Comparison of ENCODE assay signal across 9 mouse cellular contexts in the genomic region with DNA sequence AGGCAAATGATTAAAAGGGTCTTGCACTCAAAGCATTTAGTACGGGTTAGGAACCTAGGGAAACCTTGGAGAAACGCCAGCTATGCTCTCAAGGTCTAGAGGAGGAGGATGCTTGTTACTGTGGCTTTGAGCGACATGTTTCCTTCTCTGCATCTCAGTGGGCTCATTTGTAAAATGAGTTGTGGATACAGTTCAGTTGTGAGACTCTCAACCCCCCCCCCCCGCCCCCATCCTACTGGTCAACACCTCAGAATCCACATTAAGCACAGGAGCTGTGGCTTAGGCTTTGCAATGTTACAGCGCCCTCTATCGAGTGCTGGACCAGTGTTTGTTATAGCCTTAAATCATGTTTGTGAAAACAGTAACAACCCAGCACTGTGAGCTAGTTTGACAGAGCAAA. TPM values are rescaled to one million over a fixed set of nuclear protein-coding genes. Genes with fewer than 3 reads are reported as not detected.
DNase-seq lines count a peak whose midpoint lies in the region; ATAC-seq and TF ChIP-seq lines count a peak whose summit lies in the region.
"Had no signal": no experiment of that assay in that cellular context is flagged by ENCODE, and none has a peak within 500 bp of the region (broad histone marks: within the 10 kb centered on the region; RNA-seq: fewer than 3 reads in every experiment).

No protein-coding gene starts in this region.

- no peak overlapping the region for H3K9ac ChIP-seq in forebrain, embryonic 15.5 days (replicated peaks)
- H3K9ac ChIP-seq in hindbrain, embryonic 14.5 days: no peak overlapping the region
- H3K9ac ChIP-seq: liver, embryonic 15.5 days had no signal

- CTCF ChIA-PET in Patski (lab: Charles Lee): interaction anchor here (0.7 to 2.7 kb wide), 14 partner anchors 11 to 156 kb away, joined by 3 to 33 read pairs (median 4); no protein-coding TSS in a partner anchor

- H3K27me3 ChIP-seq in Patski: no peaks in the 10 kb centered on the region
- H3K27me3 ChIP-seq in forebrain, embryonic 15.5 days: no peaks in the 10 kb centered on the region
- H3K27me3 ChIP-seq in hindbrain, embryonic 14.5 days (ENCODE audit: control insufficient read depth, insufficient read depth, low read length): no peaks in the 10 kb centered on the region
- H3K27me3 ChIP-seq: liver, embryonic 15.5 days had no signal

- H3K36me3 ChIP-seq in forebrain, embryonic 15.5 days: no peaks in the 10 kb centered on the region
- H3K36me3 ChIP-seq in hindbrain, embryonic 14.5 days (replicated peaks; ENCODE audit: control insufficient read depth, insufficient read depth): no peaks in the 10 kb centered on the region
- H3K36me3 ChIP-seq: liver, embryonic 15.5 days had no signal

- 0 out of 2 replicates have a peak, but pooled peaks cover 5% of the 10 kb centered on the region for H3K4me1 ChIP-seq in forebrain, embryonic 15.5 days
- no peaks in the 10 kb centered on the region for H3K4me1 ChIP-seq in hindbrain, embryonic 14.5 days (replicated peaks; ENCODE audit: control insufficient read depth, insufficient read depth, low read length)
- H3K4me1 ChIP-seq: liver, embryonic 15.5 days had no signal

- no peaks in the 10 kb centered on the region for H3K9me3 ChIP-seq in forebrain, embryonic 15.5 days
- H3K9me3 ChIP-seq in hindbrain, embryonic 14.5 days (ENCODE audit: control insufficient read depth, low read length): no peaks in the 10 kb centered on the region
- H3K9me3 ChIP-seq: liver, embryonic 15.5 days had no signal

- no peak overlapping the region for H3K27ac ChIP-seq in forebrain, embryonic 15.5 days (replicated peaks)
- no peak overlapping the region for H3K27ac ChIP-seq in hindbrain, embryonic 14.5 days
- H3K27ac ChIP-seq: liver, embryonic 15.5 days had no signal

- no peak overlapping the region for H3K4me2 ChIP-seq in forebrain, embryonic 15.5 days (replicated peaks)
- no peak overlapping the region for H3K4me2 ChIP-seq in hindbrain, embryonic 14.5 days (replicated peaks)
- H3K4me2 ChIP-seq: liver, embryonic 15.5 days had no signal

- TF ChIP-seq CTCF in Patski (IDR thresholded peaks at IDR 0.05): peak; percentile 62

- no peak for DNase-seq in Patski (ENCODE audit: low read depth, low spot score)
- DNase-seq in hindbrain, embryonic 14.5 days (ENCODE audit: low spot score): peak; percentile 77
- peak; percentile 69 to 77 for DNase-seq in layer of hippocampus, postnatal 10 days (ENCODE audit: low spot score in 2 of 2)
- peak; percentile 78 for DNase-seq in lung, postnatal 25 days (ENCODE audit: low spot score)
- DNase-seq in right cerebral cortex, adult 2 months (ENCODE audit: low spot score in 2 of 2): peak; percentile 77 to 78

- in situ Hi-C loops in Patski (cut with MboI; ENCODE audit: low pct_unique_long_range_greater_than_20kb): no loop called here

- POLR2A ChIA-PET in Patski (lab: Charles Lee): interaction anchor here (1.1 kb wide), 1 partner anchor 46 kb away, joined by 3 read pairs; no protein-coding TSS in a partner anchor

- 6% methylated on average over 6 of the region's 6 CpGs for WGBS in forebrain, embryonic 15.5 days
- 11% methylated on average over 6 of the region's 6 CpGs for WGBS in hindbrain, embryonic 14.5 days

- ATAC-seq in Patski: peak; percentile 60
- peak; percentile 82; the same call in 1 of the 2 replicates for ATAC-seq in cerebellum, adult (ENCODE audit: insufficient number of reproducible peaks, low FRiP score, low TSS enrichment)
- peak; percentile 82 for ATAC-seq in forebrain, embryonic 15.5 days (replicated peaks)
- peak; percentile 71; the same call in 1 of the 2 replicates for ATAC-seq in hindbrain, embryonic 14.5 days (ENCODE audit: low FRiP score)
- no peak for ATAC-seq in activated CD4-positive, CD25-positive, alpha-beta regulatory T cell, adult 4 months

- H3K4me3 ChIP-seq in forebrain, embryonic 15.5 days: no peak overlapping the region
- no peak overlapping the region for H3K4me3 ChIP-seq in hindbrain, embryonic 14.5 days (replicated peaks; ENCODE audit: low read length)
- H3K4me3 ChIP-seq: liver, embryonic 15.5 days had no signal

RNA-seq across cellular contexts. Expression of a gene that starts 44.5 kb away (rescaled TPM):
- 51.0 TPM for polyA plus RNA-seq in Patski (2021)
- 3.3 and 3.7 TPM in 2 replicates for polyA plus RNA-seq in forebrain, embryonic 15.5 days (2015; fragmentation: Nextera tagmentation; extraction: Ambion mirVana)
- 7.9 and 10.3 TPM in 2 replicates for polyA plus RNA-seq in hindbrain, embryonic 14.5 days (2014; fragmentation: Nextera tagmentation; extraction: Ambion mirVana)
- 10 to 100 TPM; 67.7 to 73.0 TPM for total RNA-seq in layer of hippocampus, postnatal 10 days (2021)
- polyA plus RNA-seq in activated CD4-positive, CD25-positive, alpha-beta regulatory T cell, adult 4 months (2017; shearing (Covaris generic)): 1 to 10 TPM; 4.4 to 5.1 TPM

RNA-seq across cellular contexts. Expression of a gene that starts 52.1 kb away (rescaled TPM):
- polyA plus RNA-seq in Patski (2021): 32.2 TPM
- 27.8 and 31.1 TPM in 2 replicates for polyA plus RNA-seq in forebrain, embryonic 15.5 days (2015; fragmentation: Nextera tagmentation; extraction: Ambion mirVana)
- polyA plus RNA-seq in hindbrain, embryonic 14.5 days (2014; fragmentation: Nextera tagmentation; extraction: Ambion mirVana): 27.6 and 29.9 TPM in 2 replicates
- total RNA-seq in layer of hippocampus, postnatal 10 days (2021): 10 to 100 TPM; 17.6 to 20.2 TPM
- 10 to 100 TPM; 23.4 to 28.1 TPM for polyA plus RNA-seq in activated CD4-positive, CD25-positive, alpha-beta regulatory T cell, adult 4 months (2017; shearing (Covaris generic))
